Mouse (Mus musculus) c-Kit-positive CD71-positive TER-119-negative erythroid progenitor cells, embryonic 14.5 days (primary cell): ENCODE measurements at regions not wholly inside any gene's neighbourhood (a gene's known extent, or its start where the extent isn't known, plus 50 kb on each side); places are given as distances from the start of the nearest gene placed in this dataset.

Source experiments
- DNase-seq: peaks from one replicate; pipeline ENCODE4 v3.0.0-alpha.2; 2013; ENCODE audit warnings: low read depth

DNA sequence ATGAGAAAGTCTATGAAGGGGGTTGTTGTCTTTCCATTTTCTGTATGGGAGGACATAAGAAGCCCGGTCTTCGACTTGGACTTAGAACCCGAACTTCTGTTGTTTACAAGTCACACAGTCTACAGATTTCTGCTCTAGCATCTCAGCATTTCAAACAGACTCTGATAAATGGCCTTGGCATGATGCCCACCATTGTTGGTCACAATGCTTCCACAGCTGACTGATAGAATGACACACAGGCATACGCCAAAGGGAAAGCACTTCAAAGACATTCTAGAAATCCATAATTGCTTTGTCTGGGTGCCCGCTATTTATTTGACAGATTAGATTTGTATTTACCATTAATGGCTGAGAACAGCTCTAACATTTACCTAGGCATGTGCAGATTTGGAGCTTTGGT is 326.2 kb upstream of the Tnp1 start:
- DNase-seq, result no peak

DNA sequence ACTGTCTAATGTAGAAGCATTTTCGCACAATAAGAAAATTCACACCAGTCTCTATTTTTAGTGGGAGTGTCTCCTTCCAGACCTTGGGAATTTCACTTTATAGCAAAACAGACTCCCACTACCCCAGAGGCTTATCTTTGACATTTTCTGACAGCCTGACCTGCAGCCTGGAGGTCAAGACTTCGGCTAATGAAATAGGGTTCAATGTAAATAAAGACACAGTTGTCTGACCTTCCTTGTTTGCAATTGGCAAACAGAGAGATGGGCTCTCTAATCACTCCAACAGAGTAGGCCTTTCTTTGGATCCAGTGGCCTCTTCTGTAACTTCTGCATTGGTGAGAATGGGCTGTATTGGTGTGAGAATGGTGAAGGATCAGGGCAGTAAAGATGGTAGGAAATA is 321.7 kb upstream of the Tnp1 start:
- no peak for DNase-seq

- DNase-seq, result no peak
These were observed 293.8 kb upstream of the Tnp1 start for GRCm38 (mm10) chr1:73309556-73309955.

DNA sequence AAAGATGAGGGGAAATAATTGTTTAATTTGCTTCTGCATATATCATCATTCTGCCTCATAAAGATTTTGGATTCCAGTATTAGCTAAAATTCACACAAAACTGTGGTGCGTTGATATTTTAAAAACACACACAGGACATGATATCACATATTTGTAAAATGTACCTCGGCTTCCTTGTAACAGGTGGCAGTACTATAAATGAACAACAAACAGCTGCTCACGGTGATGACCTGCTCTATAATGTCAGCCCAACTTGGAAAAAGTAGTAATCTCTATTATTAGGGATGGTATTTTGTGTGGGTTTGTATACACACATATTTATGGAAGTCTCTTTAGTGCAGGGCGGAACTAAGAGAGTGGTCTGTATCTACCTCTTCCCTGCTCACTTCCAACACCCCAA is 292.7 kb upstream of the Tnp1 start:
- no peak for DNase-seq

GRCm38 (mm10) chr1:73307194-73307593 is 291.5 kb upstream of the Tnp1 start:
- no peak for DNase-seq

DNA sequence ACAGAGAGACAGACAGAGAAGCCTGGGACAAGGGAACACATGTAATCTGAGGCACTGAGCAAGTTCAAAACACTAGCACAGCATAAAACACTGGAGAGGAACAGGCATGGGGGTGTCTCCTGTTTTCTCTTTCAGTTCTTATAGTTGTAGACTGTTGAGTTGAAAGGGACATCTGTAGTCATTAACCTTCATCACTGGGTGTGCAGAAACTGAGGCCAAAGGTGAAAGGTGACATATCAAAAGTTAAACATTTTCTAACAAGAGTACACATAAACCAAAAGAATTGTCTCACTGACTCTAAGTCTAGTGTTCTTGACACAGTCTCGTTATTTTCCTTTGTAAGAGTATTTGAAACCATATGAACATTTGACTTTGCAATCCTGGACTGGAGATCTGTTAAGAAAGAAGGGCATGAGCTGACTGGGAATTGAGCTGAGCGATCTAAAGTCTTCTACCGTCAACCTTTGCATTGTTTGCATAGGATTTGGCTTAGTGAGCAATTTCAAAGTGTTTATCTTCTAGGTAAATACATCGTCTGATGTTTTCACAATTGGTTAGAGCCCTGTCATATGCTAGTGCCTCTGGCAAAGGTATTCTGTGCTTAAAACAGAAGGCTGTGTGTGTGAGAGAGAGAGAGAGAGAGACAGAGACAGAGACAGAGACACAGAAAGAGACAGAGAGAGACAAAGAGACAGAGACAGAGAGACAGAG is 284.4 kb upstream of the Tnp1 start:
- no peak for DNase-seq

DNA sequence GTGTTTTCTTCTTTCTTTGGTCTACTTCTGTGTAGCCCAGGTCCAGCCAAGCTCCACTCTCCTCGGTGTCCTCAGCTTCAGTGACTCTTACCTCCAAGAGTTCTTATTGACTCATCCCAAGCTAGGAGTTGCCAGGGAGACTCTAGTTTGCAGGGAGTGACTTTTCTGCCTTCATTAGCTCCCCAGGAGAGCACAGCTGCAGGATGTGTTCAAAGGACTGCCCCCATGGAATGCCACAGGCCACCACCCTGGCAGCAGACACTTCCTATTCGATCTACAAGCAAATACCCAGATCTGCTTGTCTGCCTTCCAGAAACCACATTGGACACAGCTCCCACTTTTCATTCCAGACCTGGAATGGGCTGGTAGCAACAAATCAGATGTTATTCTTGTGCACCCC is 269.6 kb upstream of the Tnp1 start:
- no peak for DNase-seq

DNA sequence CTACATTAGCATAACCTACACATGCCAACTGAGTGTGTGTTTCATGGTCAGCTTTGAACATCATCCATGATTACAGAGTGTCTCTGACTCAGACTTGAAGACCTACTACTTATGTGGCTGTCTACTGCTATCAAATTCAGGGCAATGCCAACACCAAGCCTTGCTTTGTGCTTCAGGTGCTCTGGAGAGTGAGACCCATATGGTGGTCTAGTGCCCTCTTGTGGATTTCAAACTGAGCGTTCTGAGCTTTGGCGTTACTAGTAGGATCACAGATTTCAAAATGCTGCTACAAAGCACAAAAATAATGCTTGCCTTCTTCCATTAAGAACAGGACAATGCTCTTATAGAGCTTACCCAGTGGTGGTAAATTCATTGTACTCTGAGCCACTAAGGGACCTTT is 258.8 kb upstream of the Tnp1 start:
- no peak for DNase-seq

DNA sequence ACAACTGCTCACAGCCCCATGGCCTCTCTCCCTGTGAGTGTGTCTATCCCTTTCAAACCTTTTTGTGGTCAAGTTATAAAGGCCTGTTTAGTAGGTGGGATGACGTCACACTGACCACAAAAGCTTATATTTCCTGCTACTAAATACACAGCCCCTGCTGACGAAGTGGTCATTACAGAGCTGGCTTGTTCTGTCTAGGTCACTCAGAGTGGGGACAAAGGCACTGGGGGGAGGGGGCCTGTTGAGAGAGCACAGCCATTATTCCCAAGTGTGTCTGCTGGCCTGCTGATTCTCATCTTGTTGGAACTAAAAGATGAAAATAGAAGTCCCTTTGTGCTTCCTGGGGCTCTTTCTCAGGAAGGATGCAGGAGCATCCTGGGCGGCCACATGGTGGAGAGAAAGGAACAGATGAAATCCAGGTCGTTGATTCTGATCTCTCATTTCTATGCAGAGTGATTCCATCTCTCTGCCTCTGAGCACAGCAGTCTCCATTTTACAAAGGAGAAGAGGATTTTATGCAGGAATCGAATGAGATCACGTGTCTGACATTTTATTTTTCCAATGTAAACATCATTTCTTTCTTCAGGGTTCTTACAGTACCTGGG is 255.2 kb upstream of the Tnp1 start:
- DNase-seq, result no peak

DNA sequence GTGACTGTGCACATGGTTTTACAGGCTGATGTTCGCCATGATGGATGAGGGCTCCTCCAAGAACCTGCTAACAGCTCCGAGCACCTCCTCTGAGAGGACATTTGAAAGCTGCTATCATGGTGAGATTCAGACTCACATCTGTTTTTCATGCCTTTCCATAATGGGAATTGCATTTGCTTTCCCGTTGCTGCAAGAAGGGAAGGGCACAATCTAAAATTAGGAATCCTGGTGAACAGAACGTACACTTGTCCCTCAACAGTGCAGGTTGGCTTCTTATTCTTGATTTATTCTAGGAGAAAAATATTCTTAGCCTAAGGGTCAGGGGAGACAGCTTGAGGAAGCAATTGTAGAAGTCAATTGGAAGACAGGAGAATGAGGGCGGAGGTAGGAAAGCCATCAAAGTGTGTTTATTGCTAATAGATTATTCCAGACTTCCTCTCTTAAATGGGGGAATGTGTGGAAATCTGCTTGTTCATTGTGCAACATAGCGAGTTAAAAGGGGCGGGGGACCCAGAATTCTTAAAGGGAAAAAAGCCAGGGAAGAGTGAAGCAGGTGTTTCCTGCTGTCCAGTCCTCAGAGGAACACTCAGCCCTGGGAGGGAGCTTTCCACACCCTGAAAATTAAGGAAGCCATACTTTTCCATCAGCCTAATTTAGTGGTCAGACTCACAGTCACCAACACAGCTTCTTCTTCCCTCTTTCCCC is 253.5 kb upstream of the Tnp1 start:
- DNase-seq, result no peak

DNA sequence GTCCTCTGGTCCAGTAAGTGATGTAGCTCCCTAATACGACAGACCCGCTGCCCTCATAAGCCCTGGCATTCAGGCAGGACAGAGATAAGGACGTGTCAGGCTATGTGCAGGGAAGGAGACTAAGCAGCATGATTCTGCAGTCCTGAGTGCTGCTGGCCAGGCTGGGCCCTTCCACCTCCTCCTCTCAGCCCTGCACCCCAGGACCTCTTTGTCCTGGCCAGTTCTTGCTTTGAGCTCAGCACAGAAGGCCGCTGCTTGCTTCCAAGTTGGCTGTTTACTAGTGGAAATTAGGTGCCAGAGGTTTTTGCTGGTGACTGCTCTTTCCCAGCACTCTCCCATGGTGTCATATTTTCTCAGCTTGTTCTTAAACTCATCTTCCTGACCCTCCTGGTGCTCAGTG is 249.3 kb upstream of the Tnp1 start:
- no peak for DNase-seq

DNA sequence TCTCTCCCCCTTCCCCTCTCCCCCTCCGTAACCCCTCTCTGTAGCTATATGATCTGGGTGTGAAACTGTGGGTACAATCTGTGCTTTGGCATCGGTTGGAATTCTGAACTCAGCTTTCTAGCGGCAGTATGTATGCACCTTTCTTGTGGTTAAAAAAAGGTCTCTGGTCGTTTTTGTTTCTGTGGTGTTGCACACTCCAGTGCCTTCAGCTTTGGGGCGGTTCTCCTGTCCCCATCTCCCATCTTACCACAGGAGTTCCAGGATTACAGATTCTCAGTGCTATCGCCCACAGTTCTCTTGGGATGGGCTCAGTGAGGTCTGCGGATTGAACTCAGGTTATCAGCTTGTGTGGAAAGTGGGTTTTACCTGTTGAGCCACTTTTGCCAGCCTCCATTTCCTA is 248.5 kb upstream of the Tnp1 start:
- no peak for DNase-seq

DNA sequence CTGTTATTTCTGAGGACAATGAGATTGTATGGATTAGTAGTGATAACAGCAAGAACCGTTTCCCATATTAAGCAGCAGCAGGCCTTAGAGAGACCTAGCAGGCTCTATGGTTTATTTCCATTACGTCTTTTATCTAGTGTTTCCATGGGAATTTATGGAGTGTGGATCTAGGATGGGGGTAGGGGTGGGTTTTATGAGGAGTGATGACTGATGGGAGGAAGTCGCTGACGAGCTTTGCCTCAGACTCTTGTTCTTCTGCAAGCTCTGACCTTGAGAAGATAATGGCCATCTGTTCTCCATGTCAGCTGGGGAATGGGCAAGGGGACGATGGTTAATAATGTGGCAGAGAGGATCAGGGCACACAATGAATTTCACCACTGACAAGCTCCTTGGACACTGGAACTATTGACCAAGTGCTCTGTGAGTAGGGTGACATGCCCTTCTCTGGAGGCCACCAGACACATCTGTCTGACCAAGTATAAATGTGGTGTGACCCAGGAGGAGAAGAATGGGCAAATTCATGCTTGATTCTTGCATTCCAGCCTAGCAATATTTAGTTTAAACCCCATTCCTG is 243.9 kb upstream of the Tnp1 start:
- no peak for DNase-seq

DNA sequence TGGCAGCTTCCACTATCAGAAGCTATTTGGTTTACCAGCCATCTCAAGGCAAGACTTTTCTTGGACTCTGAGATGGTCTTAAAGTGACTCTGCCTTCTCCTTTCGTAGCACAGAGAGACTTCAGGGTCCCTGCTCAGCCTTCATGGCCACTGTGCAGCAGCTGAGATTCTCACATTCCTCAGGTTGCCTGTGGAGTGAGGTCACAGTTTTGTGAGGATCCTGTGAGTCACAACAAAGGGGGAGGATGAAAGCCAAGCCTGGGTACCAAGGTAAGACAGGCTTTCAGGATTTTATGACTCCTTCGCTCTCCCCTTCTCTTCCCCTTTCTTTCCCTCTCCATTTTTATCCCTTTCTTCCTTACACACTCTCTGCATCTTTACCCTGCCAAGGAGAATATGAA is 241.6 kb upstream of the Tnp1 start:
- no peak for DNase-seq

- DNase-seq, result no peak
These were observed 236.2 kb upstream of the Tnp1 start for GRCm38 (mm10) chr1:73251911-73252356.

GRCm38 (mm10) chr1:73244016-73244415 is 228.3 kb upstream of the Tnp1 start:
- DNase-seq, result no peak

DNA sequence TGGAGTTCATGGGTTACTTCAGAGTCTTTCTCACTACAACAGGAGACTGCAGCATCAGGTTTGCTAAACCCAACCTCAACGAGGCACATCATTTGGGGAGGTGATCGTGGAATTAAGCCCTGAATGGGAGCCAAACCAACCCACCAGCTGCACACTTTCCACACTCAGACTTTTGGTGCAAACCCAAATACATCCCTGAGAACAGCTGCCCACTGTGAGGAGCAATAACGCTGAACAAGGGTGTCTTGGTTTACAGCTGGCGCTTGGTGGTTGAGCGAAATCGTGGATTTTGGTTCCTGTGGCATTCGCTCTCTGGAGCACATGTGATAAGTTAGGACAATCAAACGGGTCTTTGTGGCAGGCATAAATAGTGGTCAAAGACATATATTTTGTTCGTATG is 226.6 kb upstream of the Tnp1 start:
- DNase-seq, result no peak

- no peak for DNase-seq
These were observed 221.2 kb upstream of the Tnp1 start for GRCm38 (mm10) chr1:73236867-73237266.

DNA sequence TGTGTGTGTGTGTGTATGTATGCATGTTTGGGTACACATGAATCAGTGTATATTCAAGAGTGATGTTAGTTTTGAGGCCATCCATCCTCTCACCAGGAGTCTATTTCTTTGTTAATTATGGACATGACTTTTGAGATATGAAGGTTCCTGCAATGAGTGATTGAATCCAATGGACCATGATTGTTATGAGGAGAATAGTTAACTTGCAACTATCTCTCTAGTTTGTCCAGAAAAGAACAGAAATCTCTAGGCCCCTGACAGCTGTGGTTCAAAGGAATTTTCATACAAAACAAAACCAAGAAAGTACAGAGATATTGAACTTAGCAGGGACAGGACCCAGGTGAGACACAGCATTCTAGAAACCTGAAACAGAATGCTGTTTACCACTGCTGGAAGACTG is 217.9 kb upstream of the Tnp1 start:
- no peak for DNase-seq

GRCm38 (mm10) chr1:73233041-73233440 is 217.3 kb upstream of the Tnp1 start:
- DNase-seq, result no peak

DNA sequence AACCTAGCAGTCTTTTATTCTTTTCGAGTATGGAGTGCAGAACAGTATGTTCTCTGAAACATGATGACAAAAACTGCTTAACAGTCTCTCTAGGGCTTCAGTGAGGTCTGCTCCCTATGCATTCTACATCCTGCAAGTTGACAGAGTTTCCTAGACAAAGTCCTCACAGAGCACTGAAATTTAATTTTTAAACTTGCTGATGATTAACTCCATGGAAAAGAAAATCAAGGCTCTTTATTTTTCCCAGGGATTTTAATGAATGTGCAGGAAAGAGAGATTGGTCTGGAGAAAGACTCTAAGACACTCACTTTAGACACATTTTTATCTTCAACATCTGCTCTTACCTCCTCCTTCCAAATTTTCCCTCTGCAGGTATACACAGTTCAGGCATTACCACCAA is 214.9 kb upstream of the Tnp1 start:
- no peak for DNase-seq

DNA sequence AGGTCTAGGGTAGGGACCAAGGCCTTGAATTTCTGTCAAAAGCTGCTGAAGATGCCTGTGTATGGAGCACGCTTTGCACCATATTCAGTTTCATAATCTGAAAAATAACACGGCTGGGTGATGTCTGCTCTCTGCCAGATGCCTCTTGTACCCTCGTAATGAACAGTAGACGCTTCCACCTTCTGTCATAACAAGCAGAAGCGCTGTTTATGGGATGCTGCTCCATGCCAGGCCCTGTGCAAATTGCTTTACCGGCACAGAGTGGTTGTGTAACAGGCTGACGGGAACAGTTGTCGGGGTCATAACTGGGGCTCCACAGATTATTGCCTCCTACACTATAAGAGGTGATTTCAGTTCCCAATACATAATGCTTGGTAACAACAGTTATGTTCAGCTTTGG is 211.5 kb upstream of the Tnp1 start:
- no peak for DNase-seq

DNA sequence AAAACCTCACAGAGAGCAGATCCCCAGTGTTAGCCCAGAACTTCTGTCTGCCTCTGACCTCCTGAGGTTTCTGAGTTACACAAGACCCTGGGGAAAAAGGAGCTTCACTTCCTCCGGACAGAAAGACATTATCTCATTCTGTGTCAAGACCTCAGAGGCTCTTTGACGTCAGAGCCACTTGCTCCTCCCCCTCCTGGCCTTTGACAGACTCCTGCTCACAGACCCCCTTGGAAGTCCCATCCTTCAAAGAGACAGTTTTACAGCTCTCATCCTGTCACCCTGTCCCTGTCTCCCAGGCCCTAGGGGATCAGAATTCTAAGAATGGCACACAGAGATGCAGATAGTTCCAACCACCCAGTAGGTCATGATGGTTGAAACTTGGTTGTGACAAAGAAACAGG is 206.2 kb upstream of the Tnp1 start:
- DNase-seq, result no peak
